Mouse (Mus musculus): ENCODE data around the gene Slc22a4. TPM values are rescaled to one million over a fixed set of nuclear protein-coding genes. Genes with fewer than 3 reads are reported as not detected.
"Not testable (repeated sequence)": the region's sequence is repeated elsewhere in the genome, so short reads cannot be mapped to it uniquely, and the experiment has no call there.

The Slc22a4 gene
- polyA plus RNA-seq, 1 experiment from 2014 or later = 1.1 TPM

DNA sequence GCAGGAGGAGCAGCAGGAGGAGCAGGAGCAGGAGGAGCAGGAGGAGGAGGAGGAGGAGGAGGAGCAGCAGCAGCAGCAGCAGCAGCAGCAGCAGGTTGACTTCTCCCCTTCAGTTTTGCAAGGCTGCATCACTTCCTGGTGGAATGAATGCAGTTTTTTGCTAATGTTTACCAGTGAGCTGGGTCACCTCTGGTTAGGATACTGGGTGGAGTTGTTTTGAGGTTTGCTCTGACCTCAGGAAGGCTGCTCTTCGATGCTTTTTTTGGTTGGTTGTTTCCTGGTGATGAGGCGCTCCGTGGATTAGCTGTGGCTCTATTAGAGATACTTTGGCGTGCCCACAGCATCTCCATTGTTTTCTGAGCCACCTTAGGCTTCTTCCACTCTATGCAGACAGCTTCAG lies 10.3 kb downstream of the Slc22a4 start:
- Histone ChIP-seq H3K27me3 (no peaks in the 10 kb centered on the region), H3K9ac (replicated peaks) (no peak overlapping the region), H3K4me1 (no peaks in the 10 kb centered on the region), H3K9me3 (no peaks in the 10 kb centered on the region), H3K4me2 (replicated peaks) (no peak overlapping the region), H3K4me3 (no peak overlapping the region), H3K36me3 (no peaks in the 10 kb centered on the region), H3K27ac (replicated peaks) (no peak overlapping the region)
- no peak for ATAC-seq (replicated peaks)
- 49% methylated on average over 4 of the region's 4 CpGs for WGBS

DNA sequence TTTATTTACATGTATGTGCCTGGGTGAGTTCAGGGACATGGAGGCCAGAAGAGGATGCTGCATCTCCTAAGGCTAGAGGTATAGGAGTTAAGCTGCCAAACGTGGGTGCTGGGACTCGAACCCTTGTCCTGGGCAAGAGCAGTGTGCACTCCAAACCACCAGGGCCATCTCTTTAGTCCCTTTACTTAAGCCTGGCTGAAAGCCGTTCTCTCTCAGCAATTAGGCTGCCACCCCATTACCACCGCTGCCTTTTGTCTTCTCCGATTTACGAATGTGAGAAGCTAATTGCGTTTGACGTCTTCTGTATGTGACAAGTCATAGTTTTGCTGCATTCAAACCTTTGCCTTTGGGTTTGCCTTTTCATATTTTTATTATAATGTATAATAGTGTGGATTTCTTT lies 11.8 kb downstream of the Slc22a4 start:
- no peak overlapping the region for H3K4me2 ChIP-seq (replicated peaks)
- no peak overlapping the region for H3K9ac ChIP-seq (replicated peaks)
- no peaks in the 10 kb centered on the region for H3K9me3 ChIP-seq
- 42% methylated on average over 8 of the region's 8 CpGs for WGBS
- H3K36me3 ChIP-seq = no peaks in the 10 kb centered on the region
- no peaks in the 10 kb centered on the region for H3K27me3 ChIP-seq
- H3K4me1 ChIP-seq = no peaks in the 10 kb centered on the region
- ATAC-seq (replicated peaks) = no peak
- no peak overlapping the region for H3K27ac ChIP-seq (replicated peaks)
- H3K4me3 ChIP-seq = no peak overlapping the region

DNA sequence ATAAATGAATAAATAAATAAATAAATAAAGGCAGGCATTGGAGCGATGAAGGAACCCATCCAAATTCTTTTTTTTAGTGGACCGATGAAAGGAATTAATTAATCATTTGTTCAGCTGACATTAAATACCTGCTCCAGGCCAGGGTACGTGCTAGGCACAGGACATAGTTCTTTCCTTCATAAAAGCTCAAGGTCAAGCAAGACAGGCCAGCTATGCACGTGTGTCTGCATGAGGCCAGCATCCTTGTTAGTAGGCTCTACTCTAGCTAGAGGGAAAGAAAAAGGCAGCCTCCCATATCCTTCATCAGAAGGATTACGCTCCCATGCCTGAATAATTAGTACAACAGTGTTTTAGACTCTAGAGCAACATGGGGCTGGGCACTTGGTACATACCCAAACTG lies 14.9 kb downstream of the Slc22a4 start:
- ATAC-seq (replicated peaks) = no peak
- Histone ChIP-seq H3K9me3 (no peaks in the 10 kb centered on the region), H3K27ac (replicated peaks) (no peak overlapping the region), H3K36me3 (no peaks in the 10 kb centered on the region), H3K4me3 (no peak overlapping the region), H3K4me2 (replicated peaks) (no peak overlapping the region), H3K9ac (replicated peaks) (no peak overlapping the region), H3K4me1 (no peaks in the 10 kb centered on the region), H3K27me3 (no peaks in the 10 kb centered on the region)
- WGBS = 79% methylated on average over 5 of the region's 5 CpGs

DNA sequence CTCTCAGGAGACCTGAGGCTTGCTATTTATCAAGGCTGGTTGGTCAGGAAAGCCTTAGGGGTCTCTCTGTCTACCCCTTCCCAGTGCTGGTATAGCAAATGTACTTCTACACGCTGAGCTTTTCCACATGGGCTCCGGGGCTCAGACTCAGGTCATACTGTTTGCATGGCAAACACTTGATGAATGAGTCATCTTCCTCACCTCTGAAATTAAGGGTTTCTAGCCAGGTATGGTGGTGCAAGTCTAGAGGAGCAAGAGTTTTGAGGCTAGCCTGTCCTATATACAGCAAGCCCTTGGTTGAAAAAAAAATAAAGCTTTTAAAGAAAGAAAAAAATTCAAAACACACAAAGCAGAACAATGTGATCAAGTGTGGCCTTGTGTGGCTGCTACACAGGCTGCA lies 16.6 kb downstream of the Slc22a4 start:
- 95% methylated on average over 2 of the region's 2 CpGs for WGBS
- Histone ChIP-seq H3K4me3 (no peak overlapping the region), H3K9ac (replicated peaks) (no peak overlapping the region)

DNA sequence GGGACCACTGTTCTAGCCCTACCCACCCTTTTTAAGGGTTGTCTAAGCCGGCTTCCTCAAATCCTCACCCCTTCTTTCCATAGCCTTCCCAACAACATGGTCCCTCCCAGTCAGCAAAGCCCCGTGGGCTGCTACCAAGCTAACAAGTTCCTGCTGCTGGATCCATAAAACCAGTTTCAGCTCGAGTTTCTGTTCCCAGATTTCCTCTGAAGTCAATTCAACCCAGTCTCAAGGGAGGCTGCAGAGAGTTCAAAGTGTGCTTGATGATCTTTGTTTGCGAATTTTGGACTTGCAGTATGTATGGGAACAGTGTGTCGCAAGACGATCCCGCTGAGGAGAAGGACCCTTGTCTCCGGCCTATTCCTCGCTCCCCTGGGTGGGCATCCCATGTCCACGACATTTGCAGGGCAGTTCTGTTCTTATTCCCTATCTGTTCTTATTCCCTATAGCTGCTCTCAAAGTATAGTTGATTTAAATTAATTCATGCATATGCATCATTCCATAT lies 19.4 kb downstream of the Slc22a4 start:
- Histone ChIP-seq H3K4me3 (no peak overlapping the region), H3K27me3 (no peaks in the 10 kb centered on the region), H3K9ac (replicated peaks) (no peak overlapping the region), H3K27ac (replicated peaks) (no peak overlapping the region), H3K4me1 (no peaks in the 10 kb centered on the region), H3K9me3 (no peaks in the 10 kb centered on the region), H3K36me3 (no peaks in the 10 kb centered on the region), H3K4me2 (replicated peaks) (no peak overlapping the region)
- WGBS = 77% methylated on average over 10 of the region's 10 CpGs
- no peak for ATAC-seq (replicated peaks)

More for the DNA sequence above, 16.6 kb downstream of the Slc22a4 start:
- Histone ChIP-seq H3K27ac (replicated peaks) (no peak overlapping the region), H3K4me2 (replicated peaks) (no peak overlapping the region), H3K4me1 (no peaks in the 10 kb centered on the region), H3K36me3 (no peaks in the 10 kb centered on the region), H3K27me3 (no peaks in the 10 kb centered on the region), H3K9me3 (no peaks in the 10 kb centered on the region)
- ATAC-seq (replicated peaks) = no peak

DNA sequence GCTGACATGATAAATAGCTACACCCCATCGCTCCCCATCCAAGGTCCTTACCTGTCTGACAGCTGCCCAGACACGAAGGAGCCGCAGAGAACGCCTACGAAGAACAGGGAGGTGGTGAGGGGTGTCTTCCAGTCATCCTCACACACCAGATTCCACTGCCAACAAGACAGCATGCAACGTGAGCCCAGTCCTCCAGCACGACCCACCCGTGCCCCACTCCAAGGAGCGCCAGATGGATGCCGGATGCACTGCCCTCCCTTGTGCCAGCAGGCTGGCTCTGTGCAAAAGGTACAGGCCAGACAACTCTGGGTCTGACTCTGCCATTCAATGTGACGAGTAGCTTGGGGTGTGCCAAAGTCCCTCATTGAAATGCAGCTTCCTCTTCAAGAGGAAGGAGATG lies 20.2 kb downstream of the Slc22a4 start:
- H3K27ac ChIP-seq (replicated peaks) = no peak overlapping the region
- H3K9ac ChIP-seq (replicated peaks) = no peak overlapping the region
- H3K4me2 ChIP-seq (replicated peaks) = no peak overlapping the region
- 80% methylated on average over 11 of the region's 11 CpGs for WGBS
- no peak overlapping the region for H3K4me3 ChIP-seq
- H3K36me3 ChIP-seq = no peaks in the 10 kb centered on the region
- no peaks in the 10 kb centered on the region for H3K4me1 ChIP-seq
- ATAC-seq (replicated peaks) = no peak
- no peaks in the 10 kb centered on the region for H3K27me3 ChIP-seq
- no peaks in the 10 kb centered on the region for H3K9me3 ChIP-seq

DNA sequence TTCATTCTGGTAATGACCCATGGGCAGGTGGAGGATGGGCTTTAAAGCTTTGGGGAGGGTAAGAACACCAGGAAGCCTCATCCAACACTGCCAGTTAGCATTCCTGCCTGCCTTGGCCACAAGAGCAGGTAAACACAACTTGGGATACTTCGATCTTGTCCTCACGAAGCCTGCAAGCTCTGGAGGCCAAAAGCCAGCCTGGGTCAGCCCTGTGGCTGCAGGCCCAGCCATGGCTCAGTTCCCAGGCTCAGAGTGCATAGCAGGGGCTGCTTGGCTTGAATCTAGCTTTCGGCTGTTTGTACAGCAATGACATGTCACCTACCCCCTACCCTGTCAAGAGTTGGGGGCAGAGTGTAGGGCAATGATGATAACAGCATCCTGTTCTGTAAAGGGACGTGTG lies 21.0 kb downstream of the Slc22a4 start:
- H3K4me2 ChIP-seq (replicated peaks) = no peak overlapping the region
- no peaks in the 10 kb centered on the region for H3K27me3 ChIP-seq
- H3K4me3 ChIP-seq = no peak overlapping the region
- 79% methylated on average over 4 of the region's 4 CpGs for WGBS
- no peaks in the 10 kb centered on the region for H3K9me3 ChIP-seq
- H3K27ac ChIP-seq (replicated peaks) = no peak overlapping the region
- no peak overlapping the region for H3K9ac ChIP-seq (replicated peaks)
- H3K4me1 ChIP-seq = no peaks in the 10 kb centered on the region
- ATAC-seq (replicated peaks) = no peak
- H3K36me3 ChIP-seq = no peaks in the 10 kb centered on the region

DNA sequence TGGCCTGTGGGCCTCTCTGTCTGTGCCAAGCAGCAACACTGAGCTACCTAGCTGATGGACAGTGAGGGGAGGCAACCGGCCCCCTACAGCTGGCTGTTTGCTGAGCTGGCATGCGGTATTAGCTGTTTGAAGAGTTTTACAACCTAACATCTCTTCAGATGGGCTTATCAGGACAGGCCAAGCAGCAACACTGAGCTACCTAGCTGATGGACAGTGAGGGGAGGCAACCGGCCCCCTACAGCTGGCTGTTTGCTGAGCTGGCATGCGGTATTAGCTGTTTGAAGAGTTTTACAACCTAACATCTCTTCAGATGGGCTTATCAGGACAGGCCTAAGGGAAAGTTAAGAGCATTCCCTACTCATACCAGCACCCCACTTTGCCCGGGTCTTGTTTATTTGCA lies 21.5 kb downstream of the Slc22a4 start:
- not testable (repeated sequence) for H3K4me2 ChIP-seq (replicated peaks); H3K36me3 ChIP-seq; H3K27ac ChIP-seq (replicated peaks); H3K4me3 ChIP-seq; H3K9ac ChIP-seq (replicated peaks); H3K27me3 ChIP-seq; ATAC-seq (replicated peaks); H3K9me3 ChIP-seq; H3K4me1 ChIP-seq
- WGBS = 81% methylated on average over 5 of the region's 5 CpGs

DNA sequence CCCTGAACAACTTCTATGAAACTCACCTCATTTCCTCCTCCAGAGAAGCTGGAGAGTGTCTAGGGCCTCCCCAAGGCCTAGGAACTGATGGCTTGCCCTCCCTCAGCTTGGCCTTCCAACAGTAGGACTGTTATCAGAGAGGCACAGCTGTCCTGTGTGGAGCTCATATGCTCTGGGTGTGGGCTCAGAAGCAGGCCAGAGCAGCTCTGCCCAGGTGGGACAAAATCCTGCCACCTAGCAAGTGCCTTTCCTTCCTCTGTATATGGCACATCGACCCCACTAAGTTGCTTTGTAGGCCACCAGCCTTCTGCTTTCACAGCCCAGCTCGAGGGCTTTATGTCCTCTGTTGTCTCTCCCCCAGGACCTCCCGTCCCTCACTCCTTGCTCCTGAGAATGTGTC lies 23.2 kb downstream of the Slc22a4 start:
- no peaks in the 10 kb centered on the region for H3K27me3 ChIP-seq
- ATAC-seq (replicated peaks) = no peak
- H3K4me3 ChIP-seq = no peak overlapping the region
- H3K27ac ChIP-seq (replicated peaks) = no peak overlapping the region
- no peaks in the 10 kb centered on the region for H3K9me3 ChIP-seq
- H3K36me3 ChIP-seq = no peaks in the 10 kb centered on the region
- H3K4me2 ChIP-seq (replicated peaks) = no peak overlapping the region
- H3K9ac ChIP-seq (replicated peaks) = no peak overlapping the region
- WGBS = 91% methylated on average over 3 of the region's 3 CpGs
- no peaks in the 10 kb centered on the region for H3K4me1 ChIP-seq

DNA sequence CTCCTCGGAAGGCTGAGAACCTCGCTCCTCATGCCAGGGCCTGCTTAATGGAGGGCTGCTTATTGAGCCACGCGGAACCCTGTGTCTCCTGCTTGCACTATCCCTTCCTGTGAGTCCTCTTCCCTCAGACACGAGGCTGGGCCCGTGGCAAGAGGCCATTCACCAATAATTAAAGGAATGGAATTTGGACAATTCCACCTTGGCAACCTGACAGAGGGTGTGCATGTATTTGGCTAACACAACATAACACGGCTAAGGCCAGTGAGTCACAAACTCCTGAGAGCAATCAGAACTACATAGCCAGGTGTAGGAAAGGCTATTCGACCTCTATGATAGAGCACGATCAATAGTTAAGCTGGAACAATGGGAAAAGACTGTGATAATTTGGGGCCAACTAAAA lies 23.7 kb downstream of the Slc22a4 start:
- Histone ChIP-seq H3K27me3 (no peaks in the 10 kb centered on the region), H3K4me1 (no peaks in the 10 kb centered on the region), H3K27ac (replicated peaks) (no peak overlapping the region), H3K9me3 (no peaks in the 10 kb centered on the region), H3K9ac (replicated peaks) (no peak overlapping the region), H3K36me3 (no peaks in the 10 kb centered on the region), H3K4me3 (no peak overlapping the region), H3K4me2 (replicated peaks) (no peak overlapping the region)
- ATAC-seq (replicated peaks) = no peak
- 79% methylated on average over 9 of the region's 9 CpGs for WGBS

DNA sequence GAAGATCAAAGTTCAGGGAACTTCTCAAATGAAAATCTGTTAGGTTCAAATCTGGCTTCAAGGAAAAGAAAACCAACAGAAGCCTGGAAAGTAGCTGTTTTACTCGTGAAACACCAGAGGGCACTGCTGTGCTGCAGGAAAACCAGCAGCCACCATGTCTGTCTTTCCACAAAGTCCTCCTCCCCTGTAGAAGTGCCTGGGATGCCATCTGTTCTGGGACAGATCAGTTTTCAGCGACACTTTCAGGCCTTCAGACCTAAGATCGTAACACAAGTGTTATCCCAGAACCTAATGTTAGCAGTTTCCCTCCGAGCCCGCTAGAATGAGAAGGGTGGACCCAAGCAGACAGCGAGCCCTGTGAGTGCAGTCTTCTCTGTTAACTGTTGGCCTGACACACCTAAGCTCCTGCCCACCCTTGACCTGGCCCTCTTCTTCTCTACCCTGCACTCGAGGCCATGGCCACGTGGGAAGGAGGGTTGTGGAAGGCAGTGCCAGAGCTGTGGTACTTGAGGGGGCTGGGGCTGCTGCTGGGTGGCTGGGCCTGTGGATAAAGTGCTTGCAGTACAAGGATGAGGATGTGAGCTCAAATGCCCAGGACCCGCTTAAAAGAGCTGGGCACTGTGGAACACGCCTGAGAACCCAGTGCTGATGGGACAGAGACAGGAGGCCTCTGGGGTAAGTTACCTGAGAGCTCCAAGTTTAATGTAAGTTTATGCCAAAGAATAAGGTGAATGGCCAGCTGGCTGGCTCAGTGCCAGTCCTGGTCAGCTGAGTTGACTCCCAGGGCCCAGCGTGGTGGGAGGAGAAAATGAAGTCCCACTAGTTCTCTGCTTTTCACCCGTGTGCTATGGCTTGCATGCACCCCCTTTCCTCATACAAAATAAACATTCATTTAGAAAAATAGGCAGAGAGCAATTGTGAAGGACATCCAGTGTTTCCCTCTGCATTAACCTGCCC lies 24.9 kb downstream of the Slc22a4 start:
- peak; percentile 68 for ATAC-seq (replicated peaks)
- H3K4me2 ChIP-seq (replicated peaks); H3K4me1 ChIP-seq; H3K4me3 ChIP-seq; H3K36me3 ChIP-seq; H3K27me3 ChIP-seq; H3K9me3 ChIP-seq; H3K9ac ChIP-seq (replicated peaks); H3K27ac ChIP-seq (replicated peaks): not testable (repeated sequence)
- 50% methylated on average over 12 of the region's 12 CpGs for WGBS

DNA sequence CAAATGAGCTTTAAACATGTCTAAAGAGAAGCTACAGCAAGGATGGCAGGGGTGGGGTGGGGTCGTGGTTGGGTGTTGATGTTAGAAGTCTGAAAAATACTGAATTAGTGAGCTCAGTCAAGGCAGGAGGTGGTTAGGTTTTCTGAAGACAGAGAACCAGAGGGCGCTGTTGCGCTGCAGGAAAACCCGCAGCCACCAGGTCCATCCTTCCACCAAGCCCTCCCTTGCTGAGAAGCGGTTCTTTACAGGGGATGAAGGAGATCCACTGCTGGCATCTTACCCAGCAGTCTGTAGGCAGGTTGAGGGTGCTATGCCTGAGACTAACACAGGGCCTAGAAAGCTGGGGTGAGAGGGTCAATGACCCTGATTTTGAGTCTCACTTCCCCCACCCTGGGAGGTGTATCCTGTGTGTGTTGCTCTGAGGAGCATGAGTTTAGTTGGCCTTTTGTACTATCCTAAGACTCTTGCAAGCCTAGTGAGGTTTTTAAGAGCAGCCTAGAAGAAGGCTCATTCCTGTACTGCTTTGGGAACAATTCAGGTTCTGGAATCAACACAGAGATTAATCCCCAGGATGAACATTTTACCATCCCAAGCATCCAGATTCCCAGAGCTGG lies 25.6 kb downstream of the Slc22a4 start:
- peak; percentile 6; the same call in 1 of the 2 replicates for ATAC-seq (replicated peaks)
- H3K4me2 ChIP-seq (replicated peaks) = no peak overlapping the region
- no peak overlapping the region for H3K9ac ChIP-seq (replicated peaks)
- 6% methylated on average over 5 of the region's 5 CpGs for WGBS
- H3K36me3 ChIP-seq = no peaks in the 10 kb centered on the region
- H3K27me3 ChIP-seq = no peaks in the 10 kb centered on the region
- no peaks in the 10 kb centered on the region for H3K4me1 ChIP-seq
- no peak overlapping the region for H3K27ac ChIP-seq (replicated peaks)
- no peak overlapping the region for H3K4me3 ChIP-seq
- H3K9me3 ChIP-seq = no peaks in the 10 kb centered on the region
